Comparison of ENCODE assay signal across 22 mouse cellular contexts in the genomic region with DNA sequence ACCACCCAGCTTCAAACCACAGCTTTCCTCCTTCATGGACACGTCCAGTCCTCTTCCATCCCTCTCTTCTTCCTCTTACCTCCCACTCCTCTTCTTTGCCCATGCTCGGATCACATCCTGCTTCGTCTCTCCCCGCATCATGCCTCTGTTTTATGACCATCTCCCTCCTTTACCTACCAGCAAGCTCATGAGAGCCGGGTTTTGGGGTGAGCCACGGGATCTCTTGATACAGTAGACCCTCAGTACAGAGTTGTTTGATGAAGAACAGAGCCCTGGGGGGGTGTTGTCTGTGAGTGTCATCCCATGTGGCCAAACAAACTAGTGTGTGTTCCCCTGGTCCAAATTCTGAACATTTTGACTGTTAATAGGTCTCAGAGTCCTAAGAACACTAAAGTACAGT. TPM values are rescaled to one million over a fixed set of nuclear protein-coding genes. Genes with fewer than 3 reads are reported as not detected.
"Had no signal": no experiment of that assay in that cellular context is flagged by ENCODE, and none has a peak within 500 bp of the region (broad histone marks: within the 10 kb centered on the region; RNA-seq: fewer than 3 reads in every experiment).

No protein-coding gene starts in this region.

- H3K4me2 ChIP-seq: limb, embryonic 12.5 days; limb, embryonic 15.5 days; liver, embryonic 11.5 days; lung, embryonic 14.5 days had no signal

- H3K36me3 ChIP-seq: limb, embryonic 12.5 days; limb, embryonic 15.5 days had no signal

- H3K9me3 ChIP-seq: limb, embryonic 12.5 days; limb, embryonic 15.5 days had no signal

- H3K27ac ChIP-seq: limb, embryonic 12.5 days; limb, embryonic 15.5 days; liver, embryonic 14.5 days; macrophage had no signal

- H3K4me3 ChIP-seq: limb, embryonic 12.5 days; limb, embryonic 15.5 days had no signal

- ATAC-seq: liver, postnatal 0 days; lung, postnatal 0 days had no signal

- DNase-seq: kidney, adult 18-20 months; kidney, adult 9 months; kidney, postnatal 14 days; kidney, postnatal 4 days; left cerebral cortex, postnatal 4 days; liver, postnatal 0 days; lung, embryonic 14.5 days; thymus, adult 18-20 months; thymus, postnatal 36 days had no signal

- H3K4me1 ChIP-seq: limb, embryonic 15.5 days had no signal

- H3K27me3 ChIP-seq: limb, embryonic 12.5 days; limb, embryonic 15.5 days had no signal

- H3K9ac ChIP-seq: limb, embryonic 12.5 days; limb, embryonic 15.5 days; liver, embryonic 14.5 days; liver, postnatal 0 days; lung, embryonic 14.5 days had no signal

RNA-seq across cellular contexts. Expression of a gene that starts 36.0 kb away (rescaled TPM):
- total RNA-seq: megakaryocyte, adult 5-6 weeks had no signal
- polyA plus RNA-seq: kidney, embryonic 16.5 days; limb, embryonic 12.5 days; limb, embryonic 15.5 days; liver, embryonic 11.5 days; liver, embryonic 14.5 days; liver, postnatal 0 days; lung, embryonic 14.5 days; lung, postnatal 0 days; macrophage; small intestine, adult 2 months; spleen, adult 2 months; stomach, embryonic 16.5 days; testis, adult 2 months; urinary bladder, adult 2 months had no signal
